Mouse (Mus musculus): ENCODE measurements around the gene Pipox.

GRCm38 (mm10) chr11:77901775-77902355, 8.0 kb upstream of the Pipox start:
- TF ChIP-seq CTCF (IDR thresholded peaks at IDR 0.05; ENCODE audit: borderline replicate concordance, control insufficient read depth, extremely low read depth, insufficient read depth, low read length, poor library complexity) (no peak), POLR2A (IDR thresholded peaks at IDR 0.05; ENCODE audit: control insufficient read depth, extremely low read depth, insufficient read depth, low read length, poor library complexity) (no peak)
